Mouse (Mus musculus) frontal cortex, postnatal 36 days (tissue): ENCODE data around the gene Ercc1.

ENCODE experiments used
- DNase-seq, 2 experiments: peaks; one replicate each; pipeline ENCODE4 v3.0.0; 2022; ENCODE audit warnings: low spot score in 2 of 2

Gene Ercc1

GRCm38 (mm10) chr7:19309278-19309883 lies 35.2 kb upstream of the Ercc1 start:
- no peak for DNase-seq

- DNase-seq, result peak; percentile 95 to 97
Observed at GRCm38 (mm10) chr7:19309884-19310641, 34.5 kb upstream of the Ercc1 start, which contains the start of gene Fosb. Gene Fosb, minus strand, starts transcription at chr7:19310051.

GRCm38 (mm10) chr7:19311991-19312390 lies 32.6 kb upstream of the Ercc1 start:
- no peak for DNase-seq

DNA sequence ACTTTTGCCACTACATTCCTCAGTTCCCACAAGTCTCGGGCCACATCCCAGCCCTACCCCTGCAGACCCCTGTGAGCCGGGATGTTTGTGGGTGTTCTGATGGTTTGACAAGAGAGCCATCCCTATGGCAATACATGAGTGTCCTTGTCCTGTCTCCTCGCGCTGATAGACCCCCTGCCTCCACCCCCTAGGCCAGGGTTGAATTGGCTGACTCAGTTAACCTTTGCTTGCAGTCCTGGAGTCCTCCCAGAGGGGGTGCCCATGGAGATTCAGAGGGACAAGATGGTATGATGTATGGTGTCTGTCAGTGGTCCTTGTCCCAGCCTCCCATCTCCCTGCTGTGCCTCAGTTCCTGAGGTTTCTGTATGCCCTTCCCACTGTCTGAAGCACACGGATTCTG lies 30.5 kb upstream of the Ercc1 start:
- no peak for DNase-seq

DNA sequence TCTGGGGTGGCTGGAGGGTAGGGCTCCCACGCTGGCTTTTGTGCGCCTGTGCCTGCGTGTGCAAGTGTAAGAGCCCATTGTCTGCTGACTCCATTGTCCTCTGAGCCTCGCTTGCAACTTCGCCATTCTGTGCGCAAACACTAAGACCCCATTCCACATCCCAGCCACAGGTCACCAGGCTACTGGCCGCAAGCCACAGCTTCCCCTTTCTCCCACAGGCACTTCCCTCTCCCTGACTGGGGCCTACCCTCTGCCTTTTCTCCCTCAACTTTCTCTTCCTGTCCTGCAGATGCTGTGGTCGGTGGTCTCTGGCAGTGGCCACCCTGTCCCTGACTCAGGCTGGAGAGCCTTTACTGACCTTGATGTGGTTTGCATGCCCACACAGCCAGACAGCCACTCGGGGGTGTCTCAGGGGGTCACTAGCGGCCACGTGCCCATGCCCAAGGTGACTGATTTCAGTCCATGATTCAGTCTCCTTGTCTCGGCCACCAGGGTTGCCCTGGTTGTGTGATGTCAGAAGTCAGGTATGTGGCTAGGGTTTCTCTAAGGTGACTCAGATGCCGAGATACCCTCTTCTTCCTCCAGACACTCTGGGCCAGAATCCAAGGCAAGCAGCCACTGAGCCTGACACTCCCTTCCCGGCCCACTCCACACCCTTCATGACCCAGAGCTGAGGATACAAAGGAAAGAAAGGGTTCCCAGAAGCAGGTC lies 28.0 kb upstream of the Ercc1 start:
- DNase-seq, result no peak

- no peak for DNase-seq
Observed at GRCm38 (mm10) chr7:19318201-19318600, 26.4 kb upstream of the Ercc1 start.

GRCm38 (mm10) chr7:19318676-19319075 lies 25.9 kb upstream of the Ercc1 start:
- no peak for DNase-seq

DNA sequence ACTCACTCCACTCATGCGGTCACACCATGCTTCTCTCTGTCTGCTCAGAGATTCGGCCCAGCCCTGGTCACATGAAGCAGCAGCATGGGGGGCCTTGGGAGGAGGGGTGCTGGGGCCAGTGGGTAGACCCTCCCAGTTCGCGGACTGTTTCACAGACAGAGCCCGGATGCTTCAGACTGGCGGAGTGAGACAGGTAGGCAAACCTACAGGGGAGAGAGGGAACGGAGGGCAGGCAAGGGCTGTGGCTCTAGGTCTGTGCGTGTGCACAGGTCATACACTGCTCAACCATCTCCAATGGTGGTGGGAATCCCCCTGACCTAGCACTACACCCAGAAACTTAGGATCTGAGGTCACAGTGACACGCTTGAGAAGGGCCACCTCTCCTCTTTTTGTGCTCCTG lies 25.1 kb upstream of the Ercc1 start:
- DNase-seq, result no peak

DNA sequence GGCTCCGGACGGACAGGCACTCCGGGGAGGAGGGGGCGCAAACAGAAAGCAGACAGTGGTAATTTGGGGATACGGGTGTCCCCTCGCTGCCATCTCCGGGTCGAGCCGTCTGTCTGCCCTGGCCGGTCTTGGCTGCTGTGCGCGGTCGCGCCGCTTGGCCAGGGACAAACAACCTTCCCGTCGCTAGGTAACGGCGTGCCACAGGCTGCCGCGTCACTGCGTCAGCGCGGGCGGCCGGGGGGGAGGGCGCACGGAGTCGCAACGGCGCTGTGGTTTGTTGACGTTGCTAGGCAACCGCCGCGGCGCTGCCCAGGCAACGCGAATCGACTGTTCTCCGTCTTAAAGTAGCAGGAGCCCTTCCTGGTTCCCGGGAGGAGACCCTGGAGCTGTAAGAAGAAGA lies 24.7 kb upstream of the Ercc1 start:
- DNase-seq, result peak; percentile 91 to 96

- DNase-seq, result no peak
Observed at GRCm38 (mm10) chr7:19320637-19321036, 23.9 kb upstream of the Ercc1 start.

- no peak for DNase-seq
Observed at GRCm38 (mm10) chr7:19321464-19321863, 23.1 kb upstream of the Ercc1 start.

DNA sequence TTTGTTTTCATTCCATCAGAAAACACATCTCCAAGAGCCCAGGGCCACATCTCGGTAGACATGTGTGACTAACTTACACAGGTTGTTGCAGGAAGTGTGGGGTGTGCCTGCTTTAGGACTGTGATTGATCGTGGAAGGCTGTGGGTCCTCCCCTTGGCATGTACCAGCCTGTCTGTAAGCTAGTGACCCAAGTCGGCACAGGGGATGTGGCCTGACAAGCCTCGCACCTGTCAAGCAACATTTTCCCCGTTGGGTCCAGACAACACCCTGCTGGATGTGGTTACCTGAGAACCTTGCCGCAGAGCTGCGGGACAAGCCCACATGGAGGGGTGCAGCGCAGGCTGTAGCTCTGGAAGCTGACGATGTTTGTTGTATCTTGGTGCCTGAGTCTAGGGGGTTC lies 22.1 kb upstream of the Ercc1 start:
- DNase-seq, result no peak

- DNase-seq, result no peak
Observed at GRCm38 (mm10) chr7:19324221-19324620, 20.4 kb upstream of the Ercc1 start.

DNA sequence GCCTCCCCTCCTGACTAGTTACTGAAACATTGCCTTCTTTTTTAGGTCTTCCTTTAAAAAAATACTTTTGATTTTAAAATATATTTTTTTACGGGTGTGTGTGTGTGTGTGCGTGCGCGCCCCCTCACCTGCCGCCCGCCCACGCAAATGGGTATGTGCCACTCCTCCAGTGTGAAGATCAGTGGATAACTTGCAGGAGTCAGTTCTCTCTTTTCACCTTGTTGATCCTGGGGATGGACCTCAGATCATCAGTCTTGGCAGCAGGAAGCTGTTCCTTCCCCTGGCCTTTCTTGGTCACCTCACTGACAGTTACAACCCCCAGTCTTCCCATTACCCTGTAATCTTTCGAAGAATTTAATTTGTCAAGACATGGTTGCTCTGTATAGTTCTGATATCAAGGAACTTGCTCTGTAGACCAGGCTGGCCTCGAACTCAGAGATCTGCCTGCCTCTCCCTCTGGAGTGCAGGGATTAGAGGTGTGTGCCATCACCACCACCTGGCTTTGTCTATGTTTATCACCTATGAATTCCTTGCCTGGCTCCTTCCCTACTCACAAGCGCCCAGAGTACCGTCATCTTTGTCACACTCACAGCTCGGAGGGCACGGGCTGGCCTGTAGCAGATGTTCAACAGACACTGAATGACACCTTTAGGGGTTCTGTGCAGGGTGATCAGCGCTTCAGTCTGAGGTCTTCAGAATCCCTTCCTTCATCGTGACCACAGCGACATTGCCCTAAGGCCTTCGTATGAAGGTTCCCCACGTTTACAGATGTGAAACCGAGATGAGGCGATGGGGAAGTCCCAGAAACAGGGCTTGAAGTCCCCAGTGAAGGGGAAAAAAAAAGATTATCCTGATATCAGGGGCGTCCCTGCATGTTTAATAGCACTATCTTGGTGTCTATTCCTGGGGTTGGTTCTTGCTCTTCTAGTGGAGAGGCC lies 19.0 kb upstream of the Ercc1 start:
- DNase-seq, result no peak

GRCm38 (mm10) chr7:19326359-19326758 lies 18.2 kb upstream of the Ercc1 start:
- peak; percentile 62 to 79 for DNase-seq

- peak; percentile 84 to 90 for DNase-seq
Observed at GRCm38 (mm10) chr7:19327128-19327527, 17.4 kb upstream of the Ercc1 start.

DNA sequence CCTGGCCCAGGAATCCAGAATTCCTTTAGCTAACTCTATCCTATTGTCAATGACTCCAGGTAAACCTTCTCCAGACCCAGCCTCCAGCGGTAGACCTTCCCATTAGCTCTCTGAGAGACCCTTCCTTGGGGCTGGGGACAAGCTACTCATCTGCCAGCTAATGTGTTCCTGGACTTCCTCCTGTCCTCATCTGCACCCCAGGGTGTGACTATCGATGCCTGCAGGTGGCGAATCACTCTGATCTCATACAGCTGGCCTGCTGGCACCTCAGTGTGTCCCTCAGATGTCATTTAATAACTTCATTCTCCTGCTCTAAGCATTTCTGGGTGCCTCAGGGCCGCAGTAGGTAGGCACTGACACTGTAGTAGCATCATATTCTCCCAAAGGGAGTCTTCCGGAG lies 16.8 kb upstream of the Ercc1 start:
- DNase-seq, result no peak

DNA sequence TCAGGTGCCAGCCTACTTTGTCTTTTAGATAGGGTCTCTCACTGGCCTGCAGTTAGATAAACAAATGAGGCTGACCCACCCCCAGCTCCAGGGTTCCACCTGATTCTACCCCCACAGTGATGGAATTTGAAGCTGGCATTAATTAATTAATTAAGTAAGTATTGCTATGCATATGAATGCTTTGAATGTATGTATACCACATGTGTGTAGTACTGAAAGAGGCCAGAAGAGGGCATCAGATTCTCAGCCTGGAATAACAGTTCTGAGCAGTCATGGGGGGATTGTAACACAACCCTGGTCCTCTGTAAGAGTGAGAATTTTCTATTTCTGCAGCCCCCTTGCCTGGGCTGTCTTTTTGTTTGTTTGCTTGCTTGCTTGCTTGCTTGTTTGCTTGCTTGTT lies 16.2 kb upstream of the Ercc1 start:
- DNase-seq, result no peak

DNA sequence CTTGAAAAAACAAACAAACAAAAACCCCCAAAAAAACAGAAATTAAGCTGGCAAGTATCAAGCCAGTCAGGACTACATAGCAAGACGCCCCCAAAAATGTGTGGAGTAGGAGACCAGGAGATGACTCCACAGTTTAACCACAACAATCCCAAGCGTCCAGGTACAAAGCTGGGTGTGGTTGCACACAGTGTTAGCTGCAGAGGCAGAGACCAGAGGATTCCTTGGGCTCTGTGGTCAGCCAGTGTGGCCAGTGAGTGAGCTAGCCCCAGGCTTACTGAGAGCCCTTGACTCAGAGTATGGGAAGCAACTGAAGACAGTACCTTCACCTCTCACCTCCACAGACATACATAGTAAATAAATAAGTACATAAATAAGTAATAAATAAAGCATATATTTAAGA lies 12.7 kb upstream of the Ercc1 start:
- DNase-seq, result no peak

GRCm38 (mm10) chr7:19332709-19333352 lies 11.7 kb upstream of the Ercc1 start:
- peak; percentile 85 to 92 for DNase-seq

DNA sequence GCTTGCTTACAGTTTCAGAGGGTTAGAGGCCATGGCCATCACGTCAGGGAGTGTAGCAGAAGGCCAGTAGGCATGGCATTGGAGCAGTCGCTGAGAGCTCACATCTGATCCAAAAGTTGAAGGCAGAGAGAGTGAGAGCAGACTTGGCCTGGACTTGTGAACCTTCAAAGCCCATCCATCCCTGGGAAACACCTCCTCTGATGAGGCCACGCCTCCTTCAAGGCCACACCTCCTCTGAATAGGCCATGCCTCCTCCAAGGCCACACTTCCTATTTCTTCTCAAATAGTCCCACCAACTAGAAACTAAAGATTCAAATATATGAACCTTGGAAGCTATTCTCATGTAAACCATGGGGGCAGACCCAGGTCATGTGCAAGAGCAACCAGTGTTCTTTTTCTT lies 9.0 kb upstream of the Ercc1 start:
- DNase-seq, result no peak
